Mouse (Mus musculus): Measurements from ENCODE around the gene Trpv6.

GRCm38 (mm10) chr6:41582189-41582588 is 54.0 kb downstream of the Trpv6 start:
- TF ChIP-seq POLR2A (IDR thresholded peaks at IDR 0.05; ENCODE audit: borderline replicate concordance, low read depth, low read length), result no peak
- TF ChIP-seq CTCF (IDR thresholded peaks at IDR 0.05; ENCODE audit: low read depth, low read length), result no peak

Measured in bone marrow macrophage, adult 2 months (primary cell).